Mouse (Mus musculus): ENCODE results near the gene Dppa3. TPM values are rescaled to one million over a fixed set of nuclear protein-coding genes. Genes with fewer than 3 reads are reported as not detected.

Gene Dppa3
- polyA plus RNA-seq, 1 experiment from 2014 or later, result not detected

DNA sequence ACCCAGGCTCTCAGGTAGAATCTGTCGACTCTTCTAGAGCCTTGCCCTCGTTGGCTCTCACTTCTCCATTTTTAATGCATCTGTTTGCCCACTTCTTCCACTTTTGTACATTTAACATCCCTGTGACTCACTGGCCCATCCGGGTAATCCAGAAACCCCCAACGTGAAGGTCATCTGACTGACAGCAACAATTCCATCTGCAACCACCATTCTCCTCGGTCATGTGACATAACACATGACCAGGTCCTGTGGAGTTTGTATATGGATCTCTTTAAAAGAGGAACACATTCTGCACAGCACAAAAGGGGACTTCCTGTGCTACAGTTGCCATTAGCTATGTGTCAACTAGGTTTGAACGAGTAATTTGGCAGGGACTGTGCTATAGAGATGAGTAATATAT is 28.1 kb downstream of the Dppa3 start:
- Histone ChIP-seq H3K4me2 (ENCODE audit: low read length) (no peak overlapping the region), H3K4me3 (ENCODE audit: low read length) (no peak overlapping the region), H3K9me3 (ENCODE audit: control insufficient read depth, low read length) (no peaks in the 10 kb centered on the region), H3K9ac (ENCODE audit: low read depth, low read length) (no peak overlapping the region), H3K27me3 (replicated peaks; ENCODE audit: control insufficient read depth, insufficient read depth, low read length) (no peaks in the 10 kb centered on the region), H3K27ac (ENCODE audit: low read depth, low read length) (no peak overlapping the region), H3K4me1 (ENCODE audit: control insufficient read depth, insufficient read depth, low read depth, low read length) (no peaks in the 10 kb centered on the region), H3K36me3 (ENCODE audit: control insufficient read depth, insufficient read depth, low read length) (no peaks in the 10 kb centered on the region)
- ATAC-seq, result no peak
- WGBS, result 87% methylated on average over 6 of the region's 6 CpGs

- ATAC-seq, result no peak
- H3K27ac ChIP-seq (ENCODE audit: low read depth, low read length), result no peak overlapping the region
- 87% methylated on average over 5 of the region's 5 CpGs for WGBS
- H3K4me3 ChIP-seq (ENCODE audit: low read length), result no peak overlapping the region
- no peak overlapping the region for H3K4me2 ChIP-seq (ENCODE audit: low read length)
- H3K27me3 ChIP-seq (replicated peaks; ENCODE audit: control insufficient read depth, insufficient read depth, low read length), result peaks cover 3% of the 10 kb centered on the region; the same call in 1 of the 2 replicates
- H3K4me1 ChIP-seq (ENCODE audit: control insufficient read depth, insufficient read depth, low read depth, low read length), result no peaks in the 10 kb centered on the region
- no peak overlapping the region for H3K9ac ChIP-seq (ENCODE audit: low read depth, low read length)
- H3K9me3 ChIP-seq (ENCODE audit: control insufficient read depth, low read length), result no peaks in the 10 kb centered on the region
- H3K36me3 ChIP-seq (ENCODE audit: control insufficient read depth, insufficient read depth, low read length), result no peaks in the 10 kb centered on the region
Measured at GRCm38 (mm10) chr6:122657630-122658029, 31.4 kb downstream of the Dppa3 start.

- 22% methylated on average over 7 of the region's 7 CpGs for WGBS
Measured at GRCm38 (mm10) chr6:122659567-122659966, 33.4 kb downstream of the Dppa3 start.

DNA sequence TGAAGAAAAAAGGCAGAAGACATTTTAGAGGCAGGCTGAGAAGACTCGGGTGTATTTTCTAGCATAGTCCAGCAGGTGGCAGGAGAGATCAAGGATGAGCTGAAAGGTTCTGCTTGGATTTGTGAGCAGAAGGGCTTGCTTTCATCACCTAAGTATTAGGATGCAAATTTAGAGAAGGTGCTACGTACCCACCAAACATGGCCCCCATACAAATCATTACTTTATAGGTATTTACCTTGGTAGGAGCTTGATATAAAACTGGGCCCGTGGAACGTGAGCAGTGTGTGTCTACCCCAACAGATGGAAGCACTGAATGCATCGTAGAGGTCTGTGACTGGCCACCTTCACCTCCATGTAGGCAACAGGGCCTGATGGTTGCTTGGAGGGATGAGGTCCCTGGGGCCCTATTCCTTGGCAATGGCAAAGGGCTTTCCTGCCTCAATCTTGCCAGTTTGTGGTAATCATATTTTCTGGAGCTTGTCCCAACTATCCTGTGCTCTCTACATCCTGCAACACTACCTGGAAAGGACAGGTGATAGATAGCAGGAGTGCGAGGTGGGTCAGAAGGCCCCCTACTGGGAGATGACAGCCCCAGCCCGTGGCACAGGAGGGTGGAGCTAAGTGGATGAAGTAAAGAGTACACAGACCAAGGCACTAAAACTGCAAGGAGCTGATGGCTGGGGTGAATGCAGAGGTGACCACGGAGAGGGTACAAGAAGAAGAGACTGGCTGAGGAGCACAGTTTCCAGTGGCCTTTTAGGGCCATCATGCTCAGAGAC is 34.6 kb downstream of the Dppa3 start:
- Histone ChIP-seq H3K36me3 (ENCODE audit: control insufficient read depth, insufficient read depth, low read length) (no peaks in the 10 kb centered on the region), H3K4me2 (ENCODE audit: low read length) (no peak overlapping the region), H3K9me3 (ENCODE audit: control insufficient read depth, low read length) (no peaks in the 10 kb centered on the region), H3K9ac (ENCODE audit: low read depth, low read length) (no peak overlapping the region), H3K27me3 (replicated peaks; ENCODE audit: control insufficient read depth, insufficient read depth, low read length) (peaks cover 4% of the 10 kb centered on the region; the same call in 1 of the 2 replicates), H3K27ac (ENCODE audit: low read depth, low read length) (no peak overlapping the region), H3K4me3 (ENCODE audit: low read length) (no peak overlapping the region), H3K4me1 (ENCODE audit: control insufficient read depth, insufficient read depth, low read depth, low read length) (no peaks in the 10 kb centered on the region)
- ATAC-seq, result peak; percentile 74
- WGBS, result 48% methylated on average over 8 of the region's 8 CpGs

More at GRCm38 (mm10) chr6:122659567-122659966, 33.4 kb downstream of the Dppa3 start:
- H3K27me3 ChIP-seq (replicated peaks; ENCODE audit: control insufficient read depth, insufficient read depth, low read length), result peaks cover 4% of the 10 kb centered on the region; the same call in 1 of the 2 replicates
- H3K4me2 ChIP-seq (ENCODE audit: low read length), result no peak overlapping the region
- no peaks in the 10 kb centered on the region for H3K9me3 ChIP-seq (ENCODE audit: control insufficient read depth, low read length)
- no peaks in the 10 kb centered on the region for H3K4me1 ChIP-seq (ENCODE audit: control insufficient read depth, insufficient read depth, low read depth, low read length)
- H3K27ac ChIP-seq (ENCODE audit: low read depth, low read length), result no peak overlapping the region
- ATAC-seq, result no peak
- no peaks in the 10 kb centered on the region for H3K36me3 ChIP-seq (ENCODE audit: control insufficient read depth, insufficient read depth, low read length)
- H3K4me3 ChIP-seq (ENCODE audit: low read length), result no peak overlapping the region
- no peak overlapping the region for H3K9ac ChIP-seq (ENCODE audit: low read depth, low read length)

DNA sequence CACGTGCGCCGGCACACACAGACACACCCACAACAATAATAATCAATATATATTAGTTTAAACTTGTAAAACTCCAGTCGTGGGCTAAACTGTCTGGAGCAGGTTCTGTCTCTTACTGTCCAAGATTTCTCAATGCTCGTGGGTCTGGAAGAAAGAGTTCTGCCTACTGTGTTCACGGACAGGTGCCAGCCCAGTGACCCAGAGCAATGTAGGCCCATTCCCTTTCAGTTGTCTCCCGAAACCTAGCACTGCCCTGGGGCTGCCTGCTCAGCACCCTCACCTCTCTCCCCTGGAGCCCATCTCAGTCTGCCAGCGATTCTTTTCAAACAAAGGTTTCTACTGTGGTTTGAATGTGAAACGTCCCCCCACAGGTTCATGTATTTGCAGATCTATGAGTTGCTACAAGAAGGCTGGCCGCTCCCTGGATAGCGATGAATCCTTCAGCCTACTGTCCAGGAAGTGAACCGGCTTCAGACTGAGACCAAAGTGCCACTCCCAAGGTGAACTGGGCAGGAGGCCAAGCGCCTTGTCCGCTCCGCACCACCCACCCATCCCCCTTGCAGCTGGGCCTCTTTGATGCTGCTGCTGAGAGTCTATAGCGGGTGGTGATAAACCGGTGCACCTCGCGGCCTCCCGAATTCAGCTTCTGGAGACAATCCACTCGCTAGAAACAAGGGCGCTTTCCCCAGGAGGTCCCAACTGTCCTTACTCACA is 36.5 kb downstream of the Dppa3 start:
- Histone ChIP-seq H3K27ac (ENCODE audit: low read depth, low read length) (no peak overlapping the region), H3K9ac (ENCODE audit: low read depth, low read length) (no peak overlapping the region), H3K4me2 (ENCODE audit: low read length) (no peak overlapping the region), H3K4me3 (ENCODE audit: low read length) (no peak overlapping the region), H3K27me3 (replicated peaks; ENCODE audit: control insufficient read depth, insufficient read depth, low read length) (peaks cover 4% of the 10 kb centered on the region; the same call in 1 of the 2 replicates), H3K36me3 (ENCODE audit: control insufficient read depth, insufficient read depth, low read length) (no peaks in the 10 kb centered on the region), H3K9me3 (ENCODE audit: control insufficient read depth, low read length) (no peaks in the 10 kb centered on the region), H3K4me1 (ENCODE audit: control insufficient read depth, insufficient read depth, low read depth, low read length) (no peaks in the 10 kb centered on the region)
- 35% methylated on average over 22 of the region's 22 CpGs for WGBS
- no peak for ATAC-seq

GRCm38 (mm10) chr6:122663596-122664206 is 37.5 kb downstream of the Dppa3 start:
- ATAC-seq, result no peak
- no peak overlapping the region for H3K27ac ChIP-seq (ENCODE audit: low read depth, low read length)
- WGBS, result 50% methylated on average over 14 of the region's 14 CpGs

GRCm38 (mm10) chr6:122665866-122666265 is 39.7 kb downstream of the Dppa3 start:
- no peak overlapping the region for H3K4me3 ChIP-seq (ENCODE audit: low read length)
- no peak overlapping the region for H3K9ac ChIP-seq (ENCODE audit: low read depth, low read length)
- 73% methylated on average over 7 of the region's 7 CpGs for WGBS
- no peak overlapping the region for H3K27ac ChIP-seq (ENCODE audit: low read depth, low read length)
- no peaks in the 10 kb centered on the region for H3K36me3 ChIP-seq (ENCODE audit: control insufficient read depth, insufficient read depth, low read length)
- H3K4me2 ChIP-seq (ENCODE audit: low read length), result no peak overlapping the region
- H3K27me3 ChIP-seq (replicated peaks; ENCODE audit: control insufficient read depth, insufficient read depth, low read length), result peaks cover 4% of the 10 kb centered on the region; the same call in 1 of the 2 replicates
- H3K9me3 ChIP-seq (ENCODE audit: control insufficient read depth, low read length), result no peaks in the 10 kb centered on the region
- no peak for ATAC-seq
- peaks cover 2% of the 10 kb centered on the region; the same call in 1 of the 2 replicates for H3K4me1 ChIP-seq (ENCODE audit: control insufficient read depth, insufficient read depth, low read depth, low read length)

More at GRCm38 (mm10) chr6:122663596-122664206, 37.5 kb downstream of the Dppa3 start:
- Histone ChIP-seq H3K4me2 (ENCODE audit: low read length) (no peak overlapping the region), H3K9me3 (ENCODE audit: control insufficient read depth, low read length) (no peaks in the 10 kb centered on the region), H3K4me3 (ENCODE audit: low read length) (no peak overlapping the region), H3K9ac (ENCODE audit: low read depth, low read length) (no peak overlapping the region), H3K27me3 (replicated peaks; ENCODE audit: control insufficient read depth, insufficient read depth, low read length) (peaks cover 4% of the 10 kb centered on the region; the same call in 1 of the 2 replicates), H3K36me3 (ENCODE audit: control insufficient read depth, insufficient read depth, low read length) (no peaks in the 10 kb centered on the region), H3K4me1 (ENCODE audit: control insufficient read depth, insufficient read depth, low read depth, low read length) (no peaks in the 10 kb centered on the region)

- Histone ChIP-seq H3K4me2 (ENCODE audit: low read length) (no peak overlapping the region), H3K27ac (ENCODE audit: low read depth, low read length) (no peak overlapping the region), H3K4me3 (ENCODE audit: low read length) (no peak overlapping the region), H3K4me1 (ENCODE audit: control insufficient read depth, insufficient read depth, low read depth, low read length) (peaks cover 2% of the 10 kb centered on the region; the same call in 1 of the 2 replicates), H3K9ac (ENCODE audit: low read depth, low read length) (no peak overlapping the region), H3K9me3 (ENCODE audit: control insufficient read depth, low read length) (no peaks in the 10 kb centered on the region), H3K27me3 (replicated peaks; ENCODE audit: control insufficient read depth, insufficient read depth, low read length) (0 out of 2 replicates have a peak, but pooled peaks cover 2% of the 10 kb centered on the region), H3K36me3 (ENCODE audit: control insufficient read depth, insufficient read depth, low read length) (no peaks in the 10 kb centered on the region)
- no peak for ATAC-seq
- 59% methylated on average over 5 of the region's 5 CpGs for WGBS
Measured at GRCm38 (mm10) chr6:122667715-122668114, 41.5 kb downstream of the Dppa3 start.

DNA sequence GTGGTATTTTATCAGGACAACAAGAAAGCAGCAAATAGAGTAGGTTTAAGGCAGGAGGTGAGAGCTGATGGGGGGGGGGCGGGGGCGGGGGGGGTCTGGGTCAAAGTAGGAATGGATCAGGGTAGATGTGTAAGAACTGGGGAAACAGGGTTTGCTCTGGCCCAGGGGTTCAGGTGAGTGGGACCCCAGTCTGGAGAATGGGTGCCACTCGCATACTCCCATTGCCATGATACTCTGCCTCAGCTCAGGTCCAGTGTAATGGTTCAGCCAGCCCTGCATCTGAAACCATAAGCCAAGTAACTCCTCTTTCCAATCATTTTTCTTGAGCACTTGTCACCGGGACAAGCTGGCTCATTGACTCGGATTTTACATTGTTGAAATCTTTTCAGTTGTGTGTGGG is 42.6 kb downstream of the Dppa3 start:
- Histone ChIP-seq H3K27me3 (replicated peaks; ENCODE audit: control insufficient read depth, insufficient read depth, low read length) (no peaks in the 10 kb centered on the region), H3K36me3 (ENCODE audit: control insufficient read depth, insufficient read depth, low read length) (no peaks in the 10 kb centered on the region), H3K27ac (ENCODE audit: low read depth, low read length) (no peak overlapping the region), H3K4me1 (ENCODE audit: control insufficient read depth, insufficient read depth, low read depth, low read length) (peaks cover 2% of the 10 kb centered on the region; the same call in 1 of the 2 replicates), H3K9me3 (ENCODE audit: control insufficient read depth, low read length) (no peaks in the 10 kb centered on the region), H3K9ac (ENCODE audit: low read depth, low read length) (no peak overlapping the region), H3K4me3 (ENCODE audit: low read length) (no peak overlapping the region), H3K4me2 (ENCODE audit: low read length) (no peak overlapping the region)
- 92% methylated on average over 5 of the region's 5 CpGs for WGBS
- peak; percentile 25; the same call in 1 of the 2 replicates for ATAC-seq

Data from hindbrain, embryonic 16.5 days (tissue).